Mouse (Mus musculus) gastrocnemius, postnatal 36 days (tissue): ENCODE measurements around the gene Ptprd. TPM values are rescaled to one million over a fixed set of nuclear protein-coding genes. Genes with fewer than 3 reads are reported as not detected.

Source experiments
- DNase-seq, 2 experiments: peaks; one replicate each; pipeline ENCODE4 v3.0.0; 2022
- intact Hi-C: fragments of 180-260 bp; cut with DNase I; formaldehyde crosslinking; loops from one replicate; pipeline ENCODE4 v1.15.1; 2025
- total RNA-seq, 2 experiments: library from RNA; stranded (reverse); gene quantifications; 2 replicates each; pipeline ENCODE4 v1.2.3; 2021

The Ptprd gene
- total RNA-seq, 2 experiments from 2014 or later: 5.2 to 6.7 TPM

- DNase-seq: no peak
- intact Hi-C loops: no loop called here
Observed at GRCm38 (mm10) chr4:76675726-76676125, 1536.0 kb downstream of the Ptprd start.

GRCm38 (mm10) chr4:76673224-76673623 is 1538.5 kb downstream of the Ptprd start:
- intact Hi-C loops: no loop called here
- DNase-seq: no peak

- DNase-seq: no peak
- intact Hi-C loops: no loop called here
Observed at GRCm38 (mm10) chr4:76672653-76673052, 1539.1 kb downstream of the Ptprd start.

GRCm38 (mm10) chr4:76661725-76662124 is 1550.0 kb downstream of the Ptprd start:
- no peak for DNase-seq
- intact Hi-C loops: no loop called here

- intact Hi-C loops: no loop called here
- DNase-seq: no peak
Observed at GRCm38 (mm10) chr4:76660146-76660545, 1551.6 kb downstream of the Ptprd start.

GRCm38 (mm10) chr4:76656734-76657133 is 1555.0 kb downstream of the Ptprd start:
- no peak for DNase-seq
- intact Hi-C loops: no loop called here

- intact Hi-C loops: no loop called here
- no peak for DNase-seq
Observed at GRCm38 (mm10) chr4:76652971-76653370, 1558.8 kb downstream of the Ptprd start.

GRCm38 (mm10) chr4:76621740-76622139 is 1590.0 kb downstream of the Ptprd start:
- DNase-seq: no peak

GRCm38 (mm10) chr4:76616614-76617013 is 1595.1 kb downstream of the Ptprd start:
- no peak for DNase-seq
- intact Hi-C loops: no loop called here

More at GRCm38 (mm10) chr4:76621740-76622139, 1590.0 kb downstream of the Ptprd start:
- intact Hi-C loops: no loop called here

- intact Hi-C loops: no loop called here
Observed at GRCm38 (mm10) chr4:76608246-76608645, 1603.5 kb downstream of the Ptprd start.

GRCm38 (mm10) chr4:76606808-76607207 is 1605.0 kb downstream of the Ptprd start:
- intact Hi-C loops: no loop called here
- no peak for DNase-seq

More at GRCm38 (mm10) chr4:76608246-76608645, 1603.5 kb downstream of the Ptprd start:
- DNase-seq: no peak

- DNase-seq: no peak
- intact Hi-C loops: no loop called here
Observed at GRCm38 (mm10) chr4:76590722-76591121, 1621.0 kb downstream of the Ptprd start.

GRCm38 (mm10) chr4:76583025-76583424 is 1628.7 kb downstream of the Ptprd start:
- DNase-seq: no peak
- intact Hi-C loops: no loop called here

GRCm38 (mm10) chr4:76566006-76566405 is 1645.8 kb downstream of the Ptprd start:
- intact Hi-C loops: no loop called here

GRCm38 (mm10) chr4:76541769-76542168 is 1670.0 kb downstream of the Ptprd start:
- no peak for DNase-seq
- intact Hi-C loops: no loop called here

More at GRCm38 (mm10) chr4:76566006-76566405, 1645.8 kb downstream of the Ptprd start:
- DNase-seq: no peak

- DNase-seq: no peak
- intact Hi-C loops: no loop called here
Observed at GRCm38 (mm10) chr4:76532926-76533325, 1678.8 kb downstream of the Ptprd start.

- no peak for DNase-seq
- intact Hi-C loops: no loop called here
Observed at GRCm38 (mm10) chr4:76525281-76525680, 1686.5 kb downstream of the Ptprd start.

GRCm38 (mm10) chr4:76503279-76503601 is 1708.5 kb downstream of the Ptprd start:
- intact Hi-C loops: no loop called here
- DNase-seq: no peak

- intact Hi-C loops: no loop called here
- DNase-seq: no peak
Observed at GRCm38 (mm10) chr4:76502575-76503278, 1709.0 kb downstream of the Ptprd start.

GRCm38 (mm10) chr4:76485848-76486247 is 1725.9 kb downstream of the Ptprd start:
- no peak for DNase-seq
- intact Hi-C loops: no loop called here

- no peak for DNase-seq
- intact Hi-C loops: no loop called here
Observed at GRCm38 (mm10) chr4:76468366-76469100, 1743.2 kb downstream of the Ptprd start.

- no peak for DNase-seq
- intact Hi-C loops: no loop called here
Observed at GRCm38 (mm10) chr4:76464682-76465081, 1747.1 kb downstream of the Ptprd start.
